Mouse (Mus musculus) bone marrow, adult 2 months (tissue): ENCODE measurements around the gene Pld1.

Source experiments
- CTCF ChIP-seq: fragments of 200-500 bp; IDR thresholded peaks from 2 replicates; pipeline ENCODE4 v1.5.1; 2011; ENCODE audit warnings: low read length, control low read depth; ENCODE audit not compliant: control insufficient read depth, insufficient read depth
- POLR2A ChIP-seq: fragments of 200-500 bp; IDR thresholded peaks from 2 replicates; pipeline ENCODE4 v1.6.1; 2011; ENCODE audit warnings: low read depth, mild to moderate bottlenecking, control low read depth, low read length, borderline replicate concordance; ENCODE audit not compliant: control insufficient read depth

DNA sequence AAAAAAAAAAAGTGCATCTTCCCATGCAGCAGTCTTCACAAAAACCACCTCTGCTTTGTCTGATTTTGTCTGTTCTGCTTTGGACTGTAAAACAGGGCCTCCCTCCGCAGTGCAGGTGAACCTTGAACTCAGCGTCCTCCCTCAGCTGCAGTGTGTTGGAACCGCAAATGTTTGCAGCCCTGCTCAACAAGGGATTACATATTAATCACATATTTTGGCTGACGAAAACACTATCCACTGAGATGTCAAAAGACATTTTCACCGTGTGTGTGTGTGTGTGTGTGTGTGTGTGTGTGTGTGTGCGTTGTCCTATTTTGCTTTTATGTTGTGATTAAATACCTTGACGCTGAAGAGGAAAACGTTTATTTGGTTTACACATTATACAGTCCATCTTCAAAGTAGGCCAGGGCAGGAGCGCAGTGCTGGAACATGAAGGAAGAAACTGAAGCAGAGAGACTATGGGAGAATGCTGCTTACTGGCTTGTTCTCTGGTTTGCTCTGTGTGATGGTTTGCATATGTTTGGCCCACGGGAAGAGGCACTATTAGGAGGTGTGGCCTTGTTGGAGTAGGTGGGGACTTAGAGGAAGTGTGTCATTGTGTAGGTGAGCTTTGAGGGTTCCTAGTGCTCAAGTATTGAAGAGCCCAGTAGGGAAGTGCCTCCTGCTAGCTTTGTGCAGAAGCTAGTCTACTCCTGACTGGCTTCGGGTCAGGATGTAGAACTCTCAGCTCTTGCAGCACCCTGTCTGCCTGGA lies 17.1 kb upstream of the Pld1 start:
- TF ChIP-seq CTCF (no peak), POLR2A (no peak)
